Mouse (Mus musculus) frontal cortex, postnatal 36 days (tissue): Measurements from ENCODE around the gene Gm14525.
"Not testable (repeated sequence)": the region's sequence is repeated elsewhere in the genome, so short reads cannot be mapped to it uniquely, and the experiment has no call there.

Experiments
- DNase-seq, 2 experiments: peaks; one replicate each; pipeline ENCODE4 v3.0.0; 2022; ENCODE audit warnings: low spot score in 2 of 2

The Gm14525 gene

DNA sequence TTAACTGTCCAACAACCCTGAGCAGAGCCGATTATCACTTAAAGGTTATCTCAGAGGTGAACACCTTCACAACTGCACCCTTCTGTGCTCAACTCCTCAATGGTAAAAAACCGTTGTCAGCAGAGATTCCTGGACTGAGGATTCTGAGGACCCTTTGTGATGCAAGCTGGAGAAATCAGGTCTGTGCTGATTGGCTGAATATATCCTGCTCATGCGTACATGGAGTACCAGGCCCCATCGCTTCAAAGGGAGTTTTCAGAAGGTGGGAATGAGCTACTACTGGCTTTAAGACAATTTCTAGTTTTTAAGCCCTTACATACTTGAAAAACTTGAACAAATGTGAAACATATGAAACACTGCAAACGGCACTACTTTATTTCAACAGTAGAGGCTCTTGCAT, at the start of gene Gm14525:
Gene Gm14525, minus strand, starts transcription at position 101 of the 400 bp plus-strand sequence.
- not testable (repeated sequence) for DNase-seq
